Comparison of ENCODE assay signal across 9 mouse cellular contexts in genomic region chr8:117863837-117864236, GRCm38 (mm10).
DNase-seq lines count a peak whose midpoint lies in the region; TF ChIP-seq lines count a peak whose summit lies in the region.
"Had no signal": no experiment of that assay in that cellular context is flagged by ENCODE, and none has a peak within 500 bp of the region (broad histone marks: within the 10 kb centered on the region; RNA-seq: fewer than 3 reads in every experiment).

No protein-coding gene starts in this region.

- no peaks in the 10 kb centered on the region for H3K4me1 ChIP-seq in ES-Bruce4 (ENCODE audit: control insufficient read depth, insufficient read depth, low read length)

- peak; percentile 75 for TF ChIP-seq CTCF in ES-Bruce4 (IDR thresholded peaks at IDR 0.05; ENCODE audit: low read depth, low read length)

- no peak overlapping the region for H3K9ac ChIP-seq in ES-Bruce4 (ENCODE audit: low read depth, poor library complexity, severe bottlenecking)
- H3K9ac ChIP-seq: embryonic facial prominence, embryonic 12.5 days had no signal

- peak; percentile 51 to 71 for DNase-seq in heart, postnatal 10 days
- no peak for DNase-seq in heart, postnatal 25 days (ENCODE audit: low spot score)
- peak; percentile 22 for DNase-seq in c-Kit-positive CD71-positive TER-119-positive erythroid progenitor cells, embryonic 14.5 days (ENCODE audit: low spot score)
- DNase-seq in heart, postnatal 36 days = peak; percentile 32 to 64
- DNase-seq in layer of hippocampus, postnatal 36 days = peak; percentile 23 to 31
- peak; percentile 60 for DNase-seq in mesoderm, embryonic 11.5 days (ENCODE audit: low read depth, low spot score)
- peak; percentile 19 for DNase-seq in urinary bladder, postnatal 10 days (ENCODE audit: low spot score)

- no peak for TF ChIP-seq EP300 in ES-Bruce4 (IDR thresholded peaks at IDR 0.05; ENCODE audit: insufficient read depth, low read depth, low read length)

- no peaks in the 10 kb centered on the region for H3K27me3 ChIP-seq in ES-Bruce4 (ENCODE audit: control insufficient read depth, insufficient read depth, low read length, poor library complexity, severe bottlenecking)

- TF ChIP-seq POLR2A in ES-Bruce4 (IDR thresholded peaks at IDR 0.05; ENCODE audit: insufficient read depth, low read length) = no peak

- no peak overlapping the region for H3K27ac ChIP-seq in ES-Bruce4 (ENCODE audit: insufficient read depth, low read length)
- H3K27ac ChIP-seq: embryonic facial prominence, embryonic 12.5 days had no signal

- intact Hi-C loops in heart, postnatal 10 days (cut with DNase I) = loop anchor here (5.0 kb wide), 4 partner anchors 92 to 237 kb away; no protein-coding TSS in a partner anchor
- intact Hi-C loops in heart, postnatal 25 days (cut with DNase I) = loop anchor here (5.0 kb wide), 4 partner anchors 92 to 237 kb away; no protein-coding TSS in a partner anchor
- intact Hi-C loops in heart, postnatal 36 days (cut with DNase I) = loop anchor here (2.0 to 5.0 kb wide), 3 partner anchors 91 to 237 kb away; no protein-coding TSS in a partner anchor

- no peak overlapping the region for H3K4me3 ChIP-seq in ES-Bruce4 (ENCODE audit: low read depth, low read length)
- H3K4me3 ChIP-seq: embryonic facial prominence, embryonic 12.5 days had no signal

- no peaks in the 10 kb centered on the region; the same call in 1 of the 2 replicates for H3K9me3 ChIP-seq in ES-Bruce4 (replicated peaks; ENCODE audit: control insufficient read depth, insufficient read depth, low read length, poor library complexity, severe bottlenecking)
- H3K9me3 ChIP-seq: embryonic facial prominence, embryonic 12.5 days had no signal

- no peaks in the 10 kb centered on the region for H3K36me3 ChIP-seq in ES-Bruce4 (ENCODE audit: control insufficient read depth, insufficient read depth, low read length, poor library complexity, severe bottlenecking)
- H3K36me3 ChIP-seq: embryonic facial prominence, embryonic 12.5 days had no signal
